Mouse (Mus musculus) heart, postnatal 25 days (tissue): Measurements from ENCODE around the gene Zfp362. TPM values are rescaled to one million over a fixed set of nuclear protein-coding genes. Genes with fewer than 3 reads are reported as not detected.

Source experiments
- DNase-seq: peaks from one replicate; pipeline ENCODE4 v3.0.0; 2022; ENCODE audit warnings: low spot score
- intact Hi-C: fragments of 180-260 bp; cut with DNase I; formaldehyde crosslinking; loops from one replicate; pipeline ENCODE4 v1.15.1; 2025
- total RNA-seq, 2 experiments: library from RNA; stranded (reverse); gene quantifications; 2 replicates each; pipeline ENCODE4 v1.2.3; 2021

Zfp362 gene
- total RNA-seq, 2 experiments from 2014 or later, result 12.8 to 13.0 TPM

GRCm38 (mm10) chr4:128803569-128803968 is 2.3 kb downstream of the Zfp362 start:
- intact Hi-C loops, result no loop called here
- no peak for DNase-seq

GRCm38 (mm10) chr4:128801675-128802465 is 4.0 kb downstream of the Zfp362 start:
- intact Hi-C loops, result no loop called here
- DNase-seq, result no peak

GRCm38 (mm10) chr4:128796788-128797187 is 9.1 kb downstream of the Zfp362 start:
- no peak for DNase-seq
- intact Hi-C loops, result no loop called here

- intact Hi-C loops, result no loop called here
- DNase-seq, result no peak
These were observed 10.2 kb downstream of the Zfp362 start for GRCm38 (mm10) chr4:128795596-128795995.

- intact Hi-C loops, result no loop called here
- DNase-seq, result no peak
These were observed 11.6 kb downstream of the Zfp362 start for GRCm38 (mm10) chr4:128794198-128794597.

GRCm38 (mm10) chr4:128793710-128794109 is 12.1 kb downstream of the Zfp362 start:
- DNase-seq, result no peak
- intact Hi-C loops, result no loop called here

- intact Hi-C loops, result no loop called here
- no peak for DNase-seq
These were observed 16.2 kb downstream of the Zfp362 start for GRCm38 (mm10) chr4:128789646-128790045.

- DNase-seq, result no peak
- intact Hi-C loops, result no loop called here
These were observed 17.7 kb downstream of the Zfp362 start for GRCm38 (mm10) chr4:128788108-128788507.

- intact Hi-C loops, result no loop called here
- DNase-seq, result no peak
These were observed 18.6 kb downstream of the Zfp362 start for GRCm38 (mm10) chr4:128787023-128787939.

GRCm38 (mm10) chr4:128785921-128786654 is 19.8 kb downstream of the Zfp362 start:
- DNase-seq, result no peak
- intact Hi-C loops, result no loop called here

GRCm38 (mm10) chr4:128784950-128785631 is 20.8 kb downstream of the Zfp362 start:
- intact Hi-C loops, result no loop called here
- no peak for DNase-seq

GRCm38 (mm10) chr4:128782645-128783044 is 23.2 kb downstream of the Zfp362 start:
- intact Hi-C loops, result no loop called here
- no peak for DNase-seq

GRCm38 (mm10) chr4:128782037-128782436 is 23.8 kb downstream of the Zfp362 start:
- intact Hi-C loops, result no loop called here
- no peak for DNase-seq

- no peak for DNase-seq
- intact Hi-C loops, result loop anchor here (2.0 to 5.0 kb wide), 2 partner anchors 79 to 160 kb away; partner anchors contain the start of gene Tlr12
These were observed 28.3 kb downstream of the Zfp362 start for GRCm38 (mm10) chr4:128777593-128777992.

GRCm38 (mm10) chr4:128776568-128777289 is 29.1 kb downstream of the Zfp362 start:
- intact Hi-C loops, result loop anchor here (1.0 to 5.0 kb wide), 3 partner anchors 65 to 159 kb away; partner anchors contain the start of gene Tlr12
- DNase-seq, result peak; percentile 32

- DNase-seq, result no peak
- intact Hi-C loops, result loop anchor here (5.0 kb wide), 1 partner anchor 37 kb away; no protein-coding TSS in a partner anchor
These were observed 31.4 kb downstream of the Zfp362 start for GRCm38 (mm10) chr4:128774467-128774866.

GRCm38 (mm10) chr4:128773820-128774219 is 32.0 kb downstream of the Zfp362 start:
- no peak for DNase-seq
- intact Hi-C loops, result loop anchor here (5.0 kb wide), 1 partner anchor 37 kb away; no protein-coding TSS in a partner anchor

GRCm38 (mm10) chr4:128770698-128771097 is 35.1 kb downstream of the Zfp362 start:
- intact Hi-C loops, result loop anchor here (5.0 kb wide), 1 partner anchor 33 kb away; no protein-coding TSS in a partner anchor
- DNase-seq, result no peak
